Mouse (Mus musculus): ENCODE measurements at regions not wholly inside any gene's neighbourhood (a gene's known extent, or its start where the extent isn't known, plus 50 kb on each side); places are given as distances from the start of the nearest gene placed in this dataset.
A peak's percentile ranks its signal among the peaks of the same experiment; 100 is the strongest.

DNA sequence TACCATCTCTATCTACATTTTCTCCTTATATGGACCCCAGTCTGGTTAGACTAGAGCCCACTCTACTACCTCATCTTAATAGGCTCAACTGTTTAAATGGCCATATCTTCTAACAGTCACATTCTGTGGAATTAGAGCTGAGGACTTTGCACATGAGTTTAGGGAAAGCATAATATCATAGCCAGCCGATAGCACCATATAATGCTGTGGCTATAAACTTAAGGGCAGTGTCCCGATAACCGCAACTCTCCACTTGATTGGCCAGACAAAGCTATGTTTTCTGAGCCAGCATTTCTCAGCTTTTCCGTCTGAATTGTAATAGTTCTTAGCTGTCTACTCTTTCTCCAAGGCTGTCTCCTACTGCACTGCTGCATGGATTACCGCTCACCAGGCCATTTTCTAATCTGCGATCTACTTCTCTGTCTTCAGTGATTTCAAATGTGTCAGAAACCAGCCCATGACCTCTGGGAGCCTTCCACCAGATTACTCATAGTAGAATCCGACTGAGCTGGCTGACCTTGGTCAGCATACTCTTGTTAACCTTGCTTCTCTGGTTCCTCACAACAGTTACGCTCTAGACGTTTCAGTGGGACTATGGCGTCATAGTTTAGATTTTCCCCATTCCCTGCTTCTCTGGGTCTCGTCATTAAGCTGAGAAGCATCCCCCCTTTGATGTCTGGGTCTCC, 152.8 kb downstream of the Klf5 start:
- no peaks in the 10 kb centered on the region for H3K36me3 ChIP-seq (ENCODE audit: control insufficient read depth, insufficient read depth, low read length)
- no peaks in the 10 kb centered on the region for H3K9me3 ChIP-seq (ENCODE audit: control insufficient read depth, low read length)
- no peaks in the 10 kb centered on the region for H3K27me3 ChIP-seq (replicated peaks; ENCODE audit: control insufficient read depth, insufficient read depth, low read length)
- WGBS, result 77% methylated on average over 11 of the region's 11 CpGs
- no peak overlapping the region for H3K9ac ChIP-seq (ENCODE audit: low read depth, low read length)
- H3K4me2 ChIP-seq (ENCODE audit: low read depth, low read length), result no peak overlapping the region
- no peak overlapping the region for H3K4me3 ChIP-seq (ENCODE audit: low read length)
- peak overlapping the region; percentile 37; the same call in 1 of the 2 replicates for H3K27ac ChIP-seq (ENCODE audit: low read length)
- H3K4me1 ChIP-seq (ENCODE audit: control insufficient read depth, insufficient read depth, low read length), result no peaks in the 10 kb centered on the region
- peak; percentile 71 for ATAC-seq

- Histone ChIP-seq H3K4me3 (ENCODE audit: low read length) (no peak overlapping the region), H3K9me3 (ENCODE audit: control insufficient read depth, low read length) (no peaks in the 10 kb centered on the region), H3K4me2 (ENCODE audit: low read depth, low read length) (no peak overlapping the region), H3K4me1 (ENCODE audit: control insufficient read depth, insufficient read depth, low read length) (no peaks in the 10 kb centered on the region), H3K27ac (ENCODE audit: low read length) (no peak overlapping the region), H3K9ac (ENCODE audit: low read depth, low read length) (no peak overlapping the region), H3K36me3 (ENCODE audit: control insufficient read depth, insufficient read depth, low read length) (no peaks in the 10 kb centered on the region), H3K27me3 (replicated peaks; ENCODE audit: control insufficient read depth, insufficient read depth, low read length) (no peaks in the 10 kb centered on the region)
- WGBS, result 85% methylated on average over 12 of the region's 12 CpGs
- no peak for ATAC-seq
Observed at GRCm38 (mm10) chr14:99453916-99454315, 155.4 kb downstream of the Klf5 start.

GRCm38 (mm10) chr14:99456555-99456954, 158.1 kb downstream of the Klf5 start:
- Histone ChIP-seq H3K36me3 (ENCODE audit: control insufficient read depth, insufficient read depth, low read length) (no peaks in the 10 kb centered on the region), H3K27me3 (replicated peaks; ENCODE audit: control insufficient read depth, insufficient read depth, low read length) (no peaks in the 10 kb centered on the region), H3K4me3 (ENCODE audit: low read length) (no peak overlapping the region), H3K9me3 (ENCODE audit: control insufficient read depth, low read length) (no peaks in the 10 kb centered on the region), H3K9ac (ENCODE audit: low read depth, low read length) (no peak overlapping the region), H3K4me1 (ENCODE audit: control insufficient read depth, insufficient read depth, low read length) (no peaks in the 10 kb centered on the region), H3K27ac (ENCODE audit: low read length) (no peak overlapping the region), H3K4me2 (ENCODE audit: low read depth, low read length) (no peak overlapping the region)
- no peak for ATAC-seq
- 88% methylated on average over 10 of the region's 10 CpGs for WGBS

DNA sequence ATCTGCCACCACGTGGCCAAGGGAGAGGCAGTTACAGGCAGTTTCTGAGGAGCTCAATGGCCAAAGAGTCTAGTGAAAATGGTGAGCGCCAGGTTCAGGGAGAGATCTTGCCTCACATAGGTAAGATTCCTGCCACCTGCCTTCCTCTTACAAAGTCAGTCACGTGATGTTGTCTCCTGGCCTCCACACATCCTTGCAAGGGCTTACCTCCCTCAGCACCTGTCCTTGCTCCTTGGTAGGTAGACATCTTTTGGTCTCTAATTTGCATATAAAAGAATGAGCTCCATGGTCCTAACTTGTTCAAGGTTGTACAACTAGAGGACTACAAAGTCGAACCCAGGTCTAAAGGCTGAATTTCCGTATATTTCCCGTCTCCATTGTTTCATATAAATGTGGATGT, 159.1 kb downstream of the Klf5 start:
- Histone ChIP-seq H3K4me1 (ENCODE audit: control insufficient read depth, insufficient read depth, low read length) (no peaks in the 10 kb centered on the region), H3K9ac (ENCODE audit: low read depth, low read length) (no peak overlapping the region), H3K4me3 (ENCODE audit: low read length) (no peak overlapping the region), H3K9me3 (ENCODE audit: control insufficient read depth, low read length) (no peaks in the 10 kb centered on the region), H3K27me3 (replicated peaks; ENCODE audit: control insufficient read depth, insufficient read depth, low read length) (no peaks in the 10 kb centered on the region), H3K4me2 (ENCODE audit: low read depth, low read length) (no peak overlapping the region), H3K36me3 (ENCODE audit: control insufficient read depth, insufficient read depth, low read length) (no peaks in the 10 kb centered on the region), H3K27ac (ENCODE audit: low read length) (no peak overlapping the region)
- WGBS, result 84% methylated on average over 6 of the region's 6 CpGs
- ATAC-seq, result no peak

GRCm38 (mm10) chr14:99472111-99472510, 173.6 kb downstream of the Klf5 start:
- H3K9me3 ChIP-seq (ENCODE audit: control insufficient read depth, low read length), result no peaks in the 10 kb centered on the region
- no peak overlapping the region for H3K4me3 ChIP-seq (ENCODE audit: low read length)
- WGBS, result 74% methylated on average over 2 of the region's 2 CpGs
- no peak overlapping the region for H3K27ac ChIP-seq (ENCODE audit: low read length)
- ATAC-seq, result no peak
- H3K36me3 ChIP-seq (ENCODE audit: control insufficient read depth, insufficient read depth, low read length), result no peaks in the 10 kb centered on the region
- no peaks in the 10 kb centered on the region for H3K27me3 ChIP-seq (replicated peaks; ENCODE audit: control insufficient read depth, insufficient read depth, low read length)
- H3K4me2 ChIP-seq (ENCODE audit: low read depth, low read length), result no peak overlapping the region
- H3K9ac ChIP-seq (ENCODE audit: low read depth, low read length), result no peak overlapping the region
- no peaks in the 10 kb centered on the region for H3K4me1 ChIP-seq (ENCODE audit: control insufficient read depth, insufficient read depth, low read length)

GRCm38 (mm10) chr14:99475271-99475670, 176.8 kb downstream of the Klf5 start:
- no peaks in the 10 kb centered on the region for H3K27me3 ChIP-seq (replicated peaks; ENCODE audit: control insufficient read depth, insufficient read depth, low read length)
- no peak overlapping the region for H3K9ac ChIP-seq (ENCODE audit: low read depth, low read length)
- peak; percentile 58 for ATAC-seq
- no peak overlapping the region for H3K4me3 ChIP-seq (ENCODE audit: low read length)
- no peaks in the 10 kb centered on the region for H3K4me1 ChIP-seq (ENCODE audit: control insufficient read depth, insufficient read depth, low read length)
- H3K27ac ChIP-seq (ENCODE audit: low read length), result no peak overlapping the region
- H3K9me3 ChIP-seq (ENCODE audit: control insufficient read depth, low read length), result no peaks in the 10 kb centered on the region
- H3K36me3 ChIP-seq (ENCODE audit: control insufficient read depth, insufficient read depth, low read length), result no peaks in the 10 kb centered on the region
- H3K4me2 ChIP-seq (ENCODE audit: low read depth, low read length), result no peak overlapping the region
- WGBS, result 65% methylated on average over 8 of the region's 8 CpGs

DNA sequence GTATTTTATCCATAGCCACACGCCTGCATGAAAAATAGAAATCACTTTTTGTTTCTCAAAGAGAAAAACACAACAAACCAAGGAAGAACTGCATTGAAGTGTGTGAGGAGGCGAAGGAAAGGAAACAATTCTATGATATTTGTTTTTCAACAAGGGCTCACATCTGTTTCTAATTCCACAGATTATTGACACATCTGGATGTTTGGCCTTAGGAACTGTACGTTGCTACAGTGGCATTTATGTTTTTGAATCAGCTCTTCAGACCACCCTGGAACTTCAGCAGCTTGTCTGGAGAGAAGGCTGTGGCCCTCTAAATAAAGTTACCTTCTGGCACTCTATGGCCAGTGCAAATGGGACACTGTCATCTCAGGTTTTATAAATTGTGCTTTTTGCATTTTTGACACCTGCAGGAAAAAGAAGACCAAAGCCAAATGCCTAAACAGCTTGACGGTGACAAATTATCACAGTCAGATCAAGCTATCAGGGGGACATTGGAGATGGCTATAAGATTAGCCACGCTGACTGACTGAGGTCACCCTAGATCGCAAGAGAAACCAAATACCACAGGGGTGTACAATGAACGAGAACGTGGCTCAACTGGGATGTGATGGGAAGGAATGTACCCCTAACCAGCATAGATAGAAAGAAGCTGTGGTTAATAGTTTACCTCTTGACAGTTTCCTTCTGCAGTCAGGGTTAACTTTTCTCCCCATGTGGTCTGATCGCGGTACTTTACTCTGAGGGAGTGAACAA, 182.0 kb downstream of the Klf5 start:
- 65% methylated on average over 10 of the region's 10 CpGs for WGBS

GRCm38 (mm10) chr14:99487981-99488380, 189.5 kb downstream of the Klf5 start:
- H3K27me3 ChIP-seq (replicated peaks; ENCODE audit: control insufficient read depth, insufficient read depth, low read length), result no peaks in the 10 kb centered on the region
- H3K4me3 ChIP-seq (ENCODE audit: low read length), result no peak overlapping the region
- H3K9me3 ChIP-seq (ENCODE audit: control insufficient read depth, low read length), result no peaks in the 10 kb centered on the region
- no peaks in the 10 kb centered on the region for H3K4me1 ChIP-seq (ENCODE audit: control insufficient read depth, insufficient read depth, low read length)
- ATAC-seq, result peak; percentile 33; the same call in 1 of the 2 replicates
- H3K9ac ChIP-seq (ENCODE audit: low read depth, low read length), result no peak overlapping the region
- no peak overlapping the region for H3K4me2 ChIP-seq (ENCODE audit: low read depth, low read length)
- 56% methylated on average over 6 of the region's 6 CpGs for WGBS
- no peaks in the 10 kb centered on the region for H3K36me3 ChIP-seq (ENCODE audit: control insufficient read depth, insufficient read depth, low read length)
- H3K27ac ChIP-seq (ENCODE audit: low read length), result no peak overlapping the region

More for the DNA sequence above, 182.0 kb downstream of the Klf5 start:
- H3K9ac ChIP-seq (ENCODE audit: low read depth, low read length), result no peak overlapping the region
- no peak overlapping the region for H3K4me3 ChIP-seq (ENCODE audit: low read length)
- no peak overlapping the region for H3K27ac ChIP-seq (ENCODE audit: low read length)
- H3K36me3 ChIP-seq (ENCODE audit: control insufficient read depth, insufficient read depth, low read length), result no peaks in the 10 kb centered on the region
- no peak overlapping the region for H3K4me2 ChIP-seq (ENCODE audit: low read depth, low read length)
- no peak for ATAC-seq
- no peaks in the 10 kb centered on the region for H3K27me3 ChIP-seq (replicated peaks; ENCODE audit: control insufficient read depth, insufficient read depth, low read length)
- H3K4me1 ChIP-seq (ENCODE audit: control insufficient read depth, insufficient read depth, low read length), result no peaks in the 10 kb centered on the region
- H3K9me3 ChIP-seq (ENCODE audit: control insufficient read depth, low read length), result no peaks in the 10 kb centered on the region

DNA sequence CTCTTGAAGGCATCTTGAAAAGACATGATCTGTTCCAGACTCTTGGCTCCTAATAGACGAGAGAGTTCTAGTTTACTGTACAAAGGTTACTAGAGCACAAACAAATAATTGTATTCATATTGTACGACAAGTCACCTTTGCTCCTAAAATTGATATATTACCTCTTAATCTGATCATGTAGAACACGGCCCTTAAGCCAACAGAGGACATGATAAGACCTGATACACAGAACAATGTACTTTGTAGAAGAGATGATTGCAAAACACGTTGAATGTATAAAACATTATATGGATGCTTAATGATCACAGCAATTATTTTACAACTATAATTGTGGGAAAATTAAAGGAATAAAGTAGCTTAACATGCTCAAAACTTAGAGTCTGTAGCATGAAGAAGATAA, 194.7 kb downstream of the Klf5 start:
- Histone ChIP-seq H3K9ac (ENCODE audit: low read depth, low read length) (no peak overlapping the region), H3K4me1 (ENCODE audit: control insufficient read depth, insufficient read depth, low read length) (0 out of 2 replicates have a peak, but pooled peaks cover 3% of the 10 kb centered on the region), H3K27ac (ENCODE audit: low read length) (peak overlapping the region; percentile 48), H3K4me2 (ENCODE audit: low read depth, low read length) (no peak overlapping the region), H3K36me3 (ENCODE audit: control insufficient read depth, insufficient read depth, low read length) (no peaks in the 10 kb centered on the region), H3K27me3 (replicated peaks; ENCODE audit: control insufficient read depth, insufficient read depth, low read length) (no peaks in the 10 kb centered on the region), H3K9me3 (ENCODE audit: control insufficient read depth, low read length) (no peaks in the 10 kb centered on the region), H3K4me3 (ENCODE audit: low read length) (no peak overlapping the region)
- peak; percentile 75 for ATAC-seq
- 55% methylated on average over 4 of the region's 4 CpGs for WGBS
